Mouse (Mus musculus) C2C12 (cell line): ENCODE measurements around the gene Tmc5. TPM values are rescaled to one million over a fixed set of nuclear protein-coding genes. Genes with fewer than 3 reads are reported as not detected.

Experiments used
- H3K27me3 ChIP-seq: one replicate; pipeline ENCODE4 v1.6.1; 2011; ENCODE audit not compliant: control insufficient read depth, insufficient read depth, insufficient read length
- H3K36me3 ChIP-seq: one replicate; pipeline ENCODE4 v1.6.1; 2011; ENCODE audit not compliant: control insufficient read depth, insufficient read depth
- H3K4me3 ChIP-seq: one replicate; pipeline ENCODE4 v1.5.1; 2011; ENCODE audit warnings: mild to moderate bottlenecking, control low read depth; ENCODE audit not compliant: poor library complexity, insufficient read depth, severe bottlenecking
- H3K79me2 ChIP-seq: one replicate; pipeline ENCODE4 v1.6.1; 2011; ENCODE audit not compliant: control insufficient read depth, insufficient read depth
- H3K79me3 ChIP-seq: one replicate; pipeline ENCODE4 v1.6.1; 2011; ENCODE audit warnings: low read depth, control low read depth
- H3ac ChIP-seq: one replicate; pipeline ENCODE3; 2011; ENCODE audit warnings: low read depth; ENCODE audit not compliant: control insufficient read depth, insufficient read length
- CEBPB ChIP-seq: IDR thresholded peaks from one replicate; pipeline ENCODE4 v1.6.1; 2011; ENCODE audit warnings: low read depth, mild to moderate bottlenecking, control low read depth, moderate library complexity
- CTCF ChIP-seq: IDR thresholded peaks from one replicate; pipeline ENCODE4 v1.5.1; 2011; ENCODE audit not compliant: control insufficient read depth, insufficient read depth, insufficient read length
- FOSL1 ChIP-seq: IDR thresholded peaks from one replicate; pipeline ENCODE4 v1.8.0; 2011; ENCODE audit warnings: mild to moderate bottlenecking, low read length; ENCODE audit not compliant: poor library complexity, insufficient read depth, severe bottlenecking
- MAX ChIP-seq: IDR thresholded peaks from one replicate; pipeline ENCODE4 v1.6.1; 2011; ENCODE audit warnings: mild to moderate bottlenecking, control low read depth
- MYOD1 ChIP-seq: IDR thresholded peaks from one replicate; pipeline ENCODE4 v1.6.1; 2011; ENCODE audit warnings: low read depth; ENCODE audit not compliant: control insufficient read depth, insufficient read length
- MYOG ChIP-seq: IDR thresholded peaks from one replicate; pipeline ENCODE4 v1.6.1; 2011; ENCODE audit not compliant: control insufficient read depth, insufficient read length; ENCODE audit errors: extremely low read depth
- USF1 ChIP-seq: IDR thresholded peaks from one replicate; pipeline ENCODE4 v1.6.1; 2011; ENCODE audit warnings: low read depth, mild to moderate bottlenecking, control low read depth, moderate library complexity
- polyA plus RNA-seq: library from polyadenylated mRNA; unstranded; fragments of >200 nt; fragmentation: generic; extraction: Trizol; gene quantifications from one replicate; pipeline ENCODE4 v1.2.1, GENCODE M21; 2012; ENCODE audit warnings: missing spikeins

The Tmc5 gene
- polyA plus RNA-seq, 1 experiment: not detected

DNA sequence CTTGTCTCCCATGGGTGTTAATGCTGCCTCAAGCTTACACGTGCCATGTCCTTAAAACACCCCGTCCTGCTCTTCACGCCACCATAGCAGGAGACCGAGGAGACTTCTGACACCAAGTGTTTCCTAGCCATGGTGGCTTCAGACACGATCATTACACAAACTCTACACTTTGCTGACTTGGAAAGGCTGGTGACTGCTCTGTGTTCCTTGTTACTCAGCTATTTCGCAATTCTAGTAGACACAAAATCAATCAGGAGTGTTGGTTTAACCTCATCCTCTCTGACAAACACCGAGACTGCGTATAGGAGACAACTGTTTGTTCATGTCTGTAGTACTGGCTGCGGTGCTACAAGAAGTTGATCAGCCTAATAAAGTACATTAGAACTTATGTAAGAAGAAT is 101.8 kb downstream of the Tmc5 start:
- peaks cover 3% of the 10 kb centered on the region for H3K36me3 ChIP-seq

DNA sequence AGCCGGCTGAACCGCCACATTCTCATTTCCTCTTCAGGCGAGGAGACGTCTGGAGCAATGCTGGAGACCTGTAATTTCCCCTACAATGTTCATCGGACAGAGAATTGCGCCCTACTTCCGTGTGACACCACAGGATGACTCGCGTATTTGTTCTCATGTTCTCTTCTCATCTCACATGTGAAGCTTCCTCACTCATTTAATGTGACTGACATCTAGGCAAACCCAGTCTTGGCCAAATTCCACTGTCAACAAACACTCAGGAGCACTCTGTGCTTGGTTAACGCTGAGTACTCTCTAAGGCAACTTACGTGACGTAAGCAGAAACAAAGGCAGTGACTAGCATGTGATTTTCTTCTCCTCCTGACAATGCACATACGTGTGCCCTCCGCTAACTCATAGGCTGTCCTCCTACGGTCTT is 106.1 kb downstream of the Tmc5 start:
- H3K79me2 ChIP-seq: peaks cover 38% of the 10 kb centered on the region
- no peak overlapping the region for H3K4me3 ChIP-seq
- no peaks in the 10 kb centered on the region for H3K27me3 ChIP-seq
- no peak for TF ChIP-seq CTCF
- no peak for TF ChIP-seq CEBPB
- no peak for TF ChIP-seq MYOD1
- TF ChIP-seq MYOG: no peak
- no peak for TF ChIP-seq FOSL1
- TF ChIP-seq MAX: no peak
- TF ChIP-seq USF1: no peak
- no peak overlapping the region for H3ac ChIP-seq
- H3K36me3 ChIP-seq: no peaks in the 10 kb centered on the region
- H3K79me3 ChIP-seq: peaks cover 9% of the 10 kb centered on the region

More for the DNA sequence above, 101.8 kb downstream of the Tmc5 start:
- no peak overlapping the region for H3K4me3 ChIP-seq
- peaks cover 24% of the 10 kb centered on the region for H3K79me2 ChIP-seq
- no peaks in the 10 kb centered on the region for H3K27me3 ChIP-seq
- peaks cover 4% of the 10 kb centered on the region for H3K79me3 ChIP-seq
- TF ChIP-seq CTCF: no peak
- TF ChIP-seq CEBPB: peak; percentile 62
- TF ChIP-seq USF1: no peak
- no peak overlapping the region for H3ac ChIP-seq

DNA sequence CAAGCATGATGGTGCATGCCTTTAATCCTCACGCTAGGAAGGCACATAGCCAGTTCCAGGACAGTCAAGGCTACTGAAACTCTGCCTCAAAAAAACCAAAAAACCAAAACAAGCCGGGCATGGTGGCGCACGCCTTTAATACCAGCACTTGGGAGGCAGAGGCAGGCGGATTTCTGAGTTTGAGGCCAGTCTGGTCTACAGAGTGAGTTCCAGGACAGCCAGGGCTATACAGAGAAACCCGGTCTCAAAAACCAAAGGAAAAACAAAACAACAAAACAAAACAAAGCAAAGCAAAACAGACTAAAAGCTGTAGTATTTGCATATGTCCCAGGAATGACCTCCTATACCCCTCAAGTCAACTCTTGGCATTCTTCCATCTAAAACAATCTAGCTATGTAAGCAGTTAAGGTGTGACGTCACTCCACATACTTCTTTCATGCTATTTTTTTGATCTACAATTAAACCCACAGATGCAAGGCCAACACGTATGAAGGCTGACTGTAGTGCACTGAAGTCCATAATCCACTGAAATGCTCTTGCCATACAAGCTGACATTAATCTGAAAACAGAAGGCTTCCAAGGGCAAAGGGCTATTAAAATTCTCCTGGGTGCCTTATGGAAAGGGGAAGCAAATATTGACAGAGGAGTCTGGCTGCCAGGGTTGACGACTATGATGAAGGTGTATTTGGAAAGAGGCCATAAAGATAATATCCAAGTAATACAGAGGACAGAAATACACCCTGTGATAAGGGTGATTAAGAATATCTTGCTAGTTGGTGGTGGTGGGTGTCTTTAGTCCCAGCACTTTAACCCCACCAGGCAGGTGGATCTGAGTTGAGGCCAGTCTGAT is 107.1 kb downstream of the Tmc5 start:
- peaks cover 9% of the 10 kb centered on the region for H3K79me3 ChIP-seq
- no peak for TF ChIP-seq MYOG
- no peak for TF ChIP-seq CTCF
- no peak for TF ChIP-seq CEBPB
- no peak for TF ChIP-seq FOSL1
- no peak for TF ChIP-seq MAX
- no peak for TF ChIP-seq USF1
- TF ChIP-seq MYOD1: no peak
- H3ac ChIP-seq: no peak overlapping the region
- H3K27me3 ChIP-seq: no peaks in the 10 kb centered on the region
- H3K79me2 ChIP-seq: peaks cover 38% of the 10 kb centered on the region
- no peak overlapping the region for H3K4me3 ChIP-seq
- no peaks in the 10 kb centered on the region for H3K36me3 ChIP-seq

DNA sequence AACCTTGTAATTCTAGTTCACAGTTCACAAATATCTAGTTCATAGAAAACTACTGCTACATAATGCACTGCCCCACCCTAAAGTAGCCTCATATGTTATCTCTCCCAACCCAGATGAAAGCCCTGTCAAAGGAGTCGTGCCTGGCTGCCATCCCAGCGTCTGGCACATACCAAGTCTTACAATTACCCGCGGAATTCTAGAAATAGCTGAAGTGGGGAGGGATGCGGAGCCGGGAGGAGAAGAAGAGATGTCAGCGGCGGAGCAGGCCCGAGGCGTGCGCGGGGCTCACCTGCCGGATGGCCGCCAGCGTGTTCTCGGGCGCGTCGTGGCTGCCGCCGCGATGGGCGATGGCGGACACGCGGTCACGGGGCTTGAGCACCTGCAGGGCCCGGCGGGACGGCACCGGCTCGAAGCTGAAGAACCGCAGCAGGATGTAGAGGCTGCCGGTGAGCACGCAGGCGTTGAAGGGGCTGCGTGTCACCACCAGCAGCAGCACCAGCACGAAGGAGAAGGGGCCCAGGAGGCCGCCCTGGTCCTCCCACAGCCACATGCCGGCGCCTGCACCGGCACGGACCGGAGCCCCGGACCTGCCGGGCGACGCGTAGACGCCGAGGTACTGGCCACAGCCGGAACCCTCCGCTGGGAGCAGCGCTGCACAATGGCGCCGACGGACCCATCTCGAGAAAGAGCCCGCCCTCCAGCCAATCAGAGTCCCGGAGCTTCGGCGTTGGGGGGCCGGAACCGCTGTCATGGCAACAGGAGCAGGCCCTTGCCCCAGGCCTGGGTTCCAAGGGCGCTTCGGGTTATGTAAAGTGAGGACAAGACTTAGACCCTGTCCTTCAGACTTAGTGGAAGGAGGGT is 108.2 kb downstream of the Tmc5 start, which contains the start of gene Gde1:
TSS of gene Gde1 (minus strand) at position 678 of the 861 bp plus-strand sequence.
- Histone ChIP-seq H3K4me3 (peak within 1 kb of the TSS; percentile 44), H3ac (peak within 1 kb of the TSS; percentile 94), H3K27me3 (no peaks in the 10 kb centered on the region), H3K36me3 (no peaks in the 10 kb centered on the region), H3K79me3 (peaks cover 9% of the 10 kb centered on the region), H3K79me2 (peaks cover 38% of the 10 kb centered on the region)
- no peak for TF ChIP-seq FOSL1
- TF ChIP-seq MYOG: no peak
- TF ChIP-seq MYOD1: no peak
- no peak for TF ChIP-seq USF1
- TF ChIP-seq CTCF: no peak
- TF ChIP-seq MAX: no peak
- no peak for TF ChIP-seq CEBPB

GRCm38 (mm10) chr7:118706051-118706450 is 109.0 kb downstream of the Tmc5 start:
- no peaks in the 10 kb centered on the region for H3K36me3 ChIP-seq

More at GRCm38 (mm10) chr7:118706051-118706450, 109.0 kb downstream of the Tmc5 start:
- Histone ChIP-seq H3K4me3 (no peak overlapping the region), H3K79me2 (peaks cover 38% of the 10 kb centered on the region), H3ac (no peak overlapping the region), H3K27me3 (no peaks in the 10 kb centered on the region), H3K79me3 (peaks cover 8% of the 10 kb centered on the region)
- TF ChIP-seq MYOG (no peak), MYOD1 (no peak), MAX (no peak), CEBPB (no peak), FOSL1 (no peak), CTCF (no peak), USF1 (no peak)
